In the genomic region with DNA sequence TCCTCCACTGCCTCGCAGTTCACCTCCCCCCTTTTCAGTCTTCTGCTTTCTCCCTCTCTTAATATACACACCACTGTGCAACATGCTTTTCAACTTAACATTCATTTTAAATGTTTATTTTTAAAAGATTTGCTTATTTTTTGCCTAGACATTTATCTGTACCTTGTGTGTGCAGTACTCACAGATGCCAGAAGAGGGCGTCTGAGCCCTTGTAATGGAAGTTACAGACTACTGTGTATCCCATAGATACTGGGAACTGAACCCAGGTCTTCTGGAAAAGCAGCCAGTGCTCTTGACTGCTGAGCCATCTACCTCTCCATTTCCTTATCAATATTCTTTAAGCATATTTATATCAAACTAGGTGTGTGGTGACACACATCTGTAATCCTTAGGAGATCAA, we compare ENCODE assay signal across 25 mouse cellular contexts.
DNase-seq lines count a peak whose midpoint lies in the region; ATAC-seq and TF ChIP-seq lines count a peak whose summit lies in the region.
"Had no signal": no experiment of that assay in that cellular context is flagged by ENCODE, and none has a peak within 500 bp of the region (broad histone marks: within the 10 kb centered on the region; RNA-seq: fewer than 3 reads in every experiment).

No protein-coding gene starts in this region.

- H3K36me3 ChIP-seq in kidney, postnatal 0 days (ENCODE audit: insufficient read depth, low read length): no peaks in the 10 kb centered on the region
- no peaks in the 10 kb centered on the region for H3K36me3 ChIP-seq in midbrain, embryonic 11.5 days (ENCODE audit: control insufficient read depth, insufficient read depth, low read length)
- H3K36me3 ChIP-seq in midbrain, embryonic 16.5 days (ENCODE audit: control insufficient read depth, insufficient read depth, low read length): no peaks in the 10 kb centered on the region
- H3K36me3 ChIP-seq in ES-E14 (ENCODE audit: control insufficient read depth, insufficient read depth, low read length, poor library complexity, severe bottlenecking): no peaks in the 10 kb centered on the region
- H3K36me3 ChIP-seq in splenic B cell, adult 2 months (ENCODE audit: control insufficient read depth, insufficient read depth, low read length, poor library complexity, severe bottlenecking): no peaks in the 10 kb centered on the region
- H3K36me3 ChIP-seq: embryonic facial prominence, embryonic 10.5 days; heart, embryonic 12.5 days; hindbrain, embryonic 13.5 days; intestine, embryonic 15.5 days; limb, embryonic 15.5 days; lung, embryonic 15.5 days; neural tube, embryonic 15.5 days; stomach, embryonic 15.5 days had no signal

- TF ChIP-seq CTCF in kidney, postnatal 0 days (IDR thresholded peaks at IDR 0.05; ENCODE audit: low read depth): peak; percentile 41; the same call in 1 of the 2 replicates

- H3K27me3 ChIP-seq in kidney, postnatal 0 days (ENCODE audit: insufficient read depth, low read length): no peaks in the 10 kb centered on the region
- H3K27me3 ChIP-seq in midbrain, embryonic 11.5 days (ENCODE audit: control insufficient read depth, insufficient read depth, low read length): no peaks in the 10 kb centered on the region
- no peaks in the 10 kb centered on the region for H3K27me3 ChIP-seq in midbrain, embryonic 16.5 days (ENCODE audit: control insufficient read depth, insufficient read depth, low read depth, low read length)
- no peaks in the 10 kb centered on the region for H3K27me3 ChIP-seq in splenic B cell, adult 2 months (ENCODE audit: control insufficient read depth, insufficient read depth, low read length, poor library complexity, severe bottlenecking)
- H3K27me3 ChIP-seq: heart, embryonic 12.5 days; hindbrain, embryonic 13.5 days; intestine, embryonic 15.5 days; limb, embryonic 15.5 days; lung, embryonic 15.5 days; neural tube, embryonic 15.5 days; stomach, embryonic 15.5 days had no signal

- H3K9me3 ChIP-seq in kidney, postnatal 0 days (replicated peaks; ENCODE audit: low read length): no peaks in the 10 kb centered on the region
- no peaks in the 10 kb centered on the region for H3K9me3 ChIP-seq in midbrain, embryonic 11.5 days (ENCODE audit: control insufficient read depth, low read length)
- H3K9me3 ChIP-seq in midbrain, embryonic 16.5 days (replicated peaks; ENCODE audit: control insufficient read depth, low read length, poor library complexity, severe bottlenecking): no peaks in the 10 kb centered on the region
- H3K9me3 ChIP-seq in ES-E14 (ENCODE audit: control insufficient read depth, insufficient read depth, low read depth, low read length): no peaks in the 10 kb centered on the region
- H3K9me3 ChIP-seq: embryonic facial prominence, embryonic 10.5 days; hindbrain, embryonic 13.5 days; intestine, embryonic 15.5 days; limb, embryonic 15.5 days; lung, embryonic 15.5 days; neural tube, embryonic 15.5 days; stomach, embryonic 15.5 days had no signal

- peaks cover 12% of the 10 kb centered on the region; the same call in 1 of the 2 replicates for H3K4me1 ChIP-seq in kidney, postnatal 0 days (replicated peaks; ENCODE audit: insufficient read depth, low read length)
- no peaks in the 10 kb centered on the region for H3K4me1 ChIP-seq in midbrain, embryonic 11.5 days (ENCODE audit: control insufficient read depth, insufficient read depth, low read length)
- H3K4me1 ChIP-seq in midbrain, embryonic 16.5 days (ENCODE audit: control insufficient read depth, insufficient read depth, low read length): peaks cover 3% of the 10 kb centered on the region; the same call in 1 of the 2 replicates
- H3K4me1 ChIP-seq in ES-E14 (ENCODE audit: control insufficient read depth in 2 of 2, insufficient read depth in 2 of 2, low read length in 2 of 2, poor library complexity in 1 of 2): no peaks in the 10 kb centered on the region
- H3K4me1 ChIP-seq: hindbrain, embryonic 13.5 days; neural tube, embryonic 15.5 days had no signal

- no peak overlapping the region for H3K27ac ChIP-seq in kidney, postnatal 0 days
- H3K27ac ChIP-seq in midbrain, embryonic 11.5 days (ENCODE audit: low read depth, low read length): no peak overlapping the region
- H3K27ac ChIP-seq in midbrain, embryonic 16.5 days (ENCODE audit: low read length): no peak overlapping the region
- no peak overlapping the region for H3K27ac ChIP-seq in ES-E14 (ENCODE audit: insufficient read depth, low read depth, low read length, poor library complexity, severe bottlenecking)
- H3K27ac ChIP-seq: embryonic facial prominence, embryonic 10.5 days; hindbrain, embryonic 13.5 days; intestine, embryonic 15.5 days; limb, embryonic 15.5 days; lung, embryonic 15.5 days; neural tube, embryonic 15.5 days; stomach, embryonic 15.5 days had no signal

- 55% methylated on average over 2 of the region's 2 CpGs for WGBS in kidney, postnatal 0 days
- WGBS in midbrain, embryonic 11.5 days: 69% methylated on average over 2 of the region's 2 CpGs
- WGBS in midbrain, embryonic 16.5 days: 57% methylated on average over 2 of the region's 2 CpGs

- H3K4me2 ChIP-seq in kidney, postnatal 0 days (ENCODE audit: low read length): no peak overlapping the region
- no peak overlapping the region for H3K4me2 ChIP-seq in midbrain, embryonic 11.5 days
- no peak overlapping the region for H3K4me2 ChIP-seq in midbrain, embryonic 16.5 days (ENCODE audit: low read length)
- H3K4me2 ChIP-seq: heart, embryonic 12.5 days; hindbrain, embryonic 13.5 days; intestine, embryonic 15.5 days; limb, embryonic 15.5 days; lung, embryonic 15.5 days; neural tube, embryonic 15.5 days; stomach, embryonic 15.5 days had no signal

- no peak for ATAC-seq in kidney, postnatal 0 days (replicated peaks; ENCODE audit: low FRiP score, low read depth)
- no peak for ATAC-seq in midbrain, embryonic 11.5 days (ENCODE audit: low FRiP score)
- no peak for ATAC-seq in midbrain, embryonic 16.5 days
- ATAC-seq: activated CD4-positive, CD25-positive, alpha-beta regulatory T cell, adult 4 months; CD4-positive, CD25-positive, alpha-beta regulatory T cell, adult 4 months; intestine, embryonic 15.5 days had no signal

- DNase-seq in kidney, postnatal 0 days (ENCODE audit: low spot score): no peak
- DNase-seq in kidney, adult 9 months: no peak
- DNase-seq in midbrain, embryonic 11.5 days (ENCODE audit: low spot score, missing footprints): peak; percentile 56
- peak; percentile 25 for DNase-seq in ES-E14 (ENCODE audit: low read depth, low spot score)
- peak; percentile 11 for DNase-seq in splenic B cell, adult 2 months (ENCODE audit: low read depth, low spot score)
- DNase-seq in c-Kit-positive CD71-positive TER-119-positive erythroid progenitor cells, embryonic 14.5 days (ENCODE audit: low spot score): no peak
- no peak for DNase-seq in right cerebral cortex, postnatal 4 days
- DNase-seq: adrenal gland, postnatal 14 days; cerebellum, adult 8-10 months; heart, postnatal 14 days; layer of hippocampus, postnatal 36 days; midbrain, embryonic 14.5 days; right cerebral cortex, postnatal 14 days; thymus, adult 2 months had no signal

- H3K9ac ChIP-seq in kidney, postnatal 0 days (ENCODE audit: low read depth, low read length): no peak overlapping the region
- H3K9ac ChIP-seq in midbrain, embryonic 11.5 days (ENCODE audit: low read length): no peak overlapping the region
- H3K9ac ChIP-seq in midbrain, embryonic 16.5 days (ENCODE audit: low read depth, low read length): no peak overlapping the region
- no peak overlapping the region for H3K9ac ChIP-seq in ES-E14 (ENCODE audit: insufficient read depth, low read depth, low read length, poor library complexity, severe bottlenecking)
- H3K9ac ChIP-seq: heart, embryonic 12.5 days; hindbrain, embryonic 13.5 days; intestine, embryonic 15.5 days; limb, embryonic 15.5 days; lung, embryonic 15.5 days; neural tube, embryonic 15.5 days; stomach, embryonic 15.5 days had no signal

- in situ Hi-C loops in ES-E14 (cut with MboI; ENCODE audit: low sequenced_read_pairs in 2 of 2, unreplicated experiment in 2 of 2): no loop called here

- H3K4me3 ChIP-seq in kidney, postnatal 0 days (replicated peaks; ENCODE audit: low read depth, low read length): no peak overlapping the region
- H3K4me3 ChIP-seq in midbrain, embryonic 11.5 days (ENCODE audit: low read depth, low read length): no peak overlapping the region
- no peak overlapping the region for H3K4me3 ChIP-seq in midbrain, embryonic 16.5 days (ENCODE audit: low read depth, low read length)
- no peak overlapping the region for H3K4me3 ChIP-seq in ES-E14 (ENCODE audit: insufficient read depth in 1 of 2, low read depth in 1 of 2, low read length in 2 of 2, poor library complexity in 1 of 2, severe bottlenecking in 1 of 2)
- H3K4me3 ChIP-seq: embryonic facial prominence, embryonic 10.5 days; heart, embryonic 12.5 days; hindbrain, embryonic 13.5 days; intestine, embryonic 15.5 days; limb, embryonic 15.5 days; lung, embryonic 15.5 days; neural tube, embryonic 15.5 days; stomach, embryonic 15.5 days had no signal

TF ChIP-seq in ES-E14, 5 proteins besides CTCF, POLR2A, EP300 and RAD21:
- TF ChIP-seq HCFC1 (IDR thresholded peaks at IDR 0.05; ENCODE audit: borderline replicate concordance, insufficient read depth, low read length) (no peak), ZC3H11A (IDR thresholded peaks at IDR 0.05; ENCODE audit: borderline replicate concordance, low read depth, low read length) (0 out of 2 replicates have a peak, but pooled peaks have one; percentile 7)

Comparison
In these comparisons a context has a peak if more than half of its experiments do, and no peak if none do; other contexts are left out.
1. DNase-seq: peak in midbrain, embryonic 11.5 days (single experiment), ES-E14 (single experiment) and splenic B cell, adult 2 months (single experiment); none in kidney, postnatal 0 days (single experiment), kidney, adult 9 months (single experiment), c-Kit-positive CD71-positive TER-119-positive erythroid progenitor cells, embryonic 14.5 days (single experiment) and right cerebral cortex, postnatal 4 days (single experiment).